Mouse (Mus musculus) stomach, embryonic 16.5 days (tissue): ENCODE results near the gene Usp48. TPM values are rescaled to one million over a fixed set of nuclear protein-coding genes. Genes with fewer than 3 reads are reported as not detected.

ENCODE experiments used
- ATAC-seq: fragments of 200-750 bp; cut with Nextera tagmentation; 2 replicates; pipeline ENCODE4 v1.8.0; 2017; ENCODE audit warnings: moderate number of reproducible peaks, moderate TSS enrichment; ENCODE audit not compliant: insufficient read depth, low FRiP score
- H3K27ac ChIP-seq: fragments of 300-500 bp; sonication (generic); 2 replicates; pipeline ENCODE4 v1.5.1; 2014; ENCODE audit warnings: low read length
- H3K27me3 ChIP-seq: fragments of 300-500 bp; sonication (generic); 2 replicates; pipeline ENCODE4 v1.6.1; 2014; ENCODE audit warnings: low read length, control low read depth, mixed read lengths; ENCODE audit not compliant: control insufficient read depth, insufficient read depth
- H3K36me3 ChIP-seq: fragments of 300-500 bp; sonication (generic); 2 replicates; pipeline ENCODE4 v1.6.1; 2014; ENCODE audit warnings: low read length; ENCODE audit not compliant: control insufficient read depth, insufficient read depth
- H3K4me1 ChIP-seq: fragments of 300-500 bp; sonication (generic); 2 replicates; pipeline ENCODE4 v1.6.1; 2014; ENCODE audit warnings: low read length, control low read depth, mixed read lengths; ENCODE audit not compliant: control insufficient read depth, insufficient read depth
- H3K4me2 ChIP-seq: fragments of 300-500 bp; sonication (generic); 2 replicates; pipeline ENCODE4 v1.6.1; 2014; ENCODE audit warnings: low read depth, low read length, mixed read lengths
- H3K4me3 ChIP-seq: fragments of 300-500 bp; sonication (generic); replicated peaks from 2 replicates; pipeline ENCODE4 v1.5.1; 2014; ENCODE audit warnings: mild to moderate bottlenecking, low read length
- H3K9ac ChIP-seq: fragments of 300-500 bp; sonication (generic); 2 replicates; pipeline ENCODE4 v1.6.1; 2014; ENCODE audit warnings: low read length
- H3K9me3 ChIP-seq: fragments of 300-500 bp; sonication (generic); replicated peaks from 2 replicates; pipeline ENCODE4 v1.6.1; 2016; ENCODE audit warnings: low read length, control low read depth; ENCODE audit not compliant: control insufficient read depth
- WGBS: fragments of 180-500 bp; shearing (Covaris S2); extraction: QIAGEN DNeasy Blood & Tissue Kit; methylation state at CpG from one replicate; pipeline ENCODE4 v1.1.7; 2014; 5-methylcytosine and 5-hydroxymethylcytosine counted together
- polyA plus RNA-seq: library from polyadenylated mRNA; unstranded; fragments of >200 nt; fragmentation: Nextera tagmentation; extraction: Ambion mirVana; gene quantifications from 2 replicates; pipeline ENCODE4 v1.2.1, GENCODE M21; 2015

Gene Usp48
- polyA plus RNA-seq, 1 experiment from 2014 or later: 58.3 TPM

- 78% methylated on average over 5 of the region's 5 CpGs for WGBS
- H3K9me3 ChIP-seq: no peaks in the 10 kb centered on the region
- H3K4me1 ChIP-seq: peaks cover 22% of the 10 kb centered on the region
- H3K27ac ChIP-seq: no peak overlapping the region
- H3K4me3 ChIP-seq: no peak overlapping the region
- H3K27me3 ChIP-seq: no peaks in the 10 kb centered on the region
- H3K36me3 ChIP-seq: no peaks in the 10 kb centered on the region
- H3K4me2 ChIP-seq: no peak overlapping the region
- H3K9ac ChIP-seq: no peak overlapping the region
- ATAC-seq: no peak
Observed at GRCm38 (mm10) chr4:137598577-137598976, 5.0 kb downstream of the Usp48 start.

- 73% methylated on average over 11 of the region's 11 CpGs for WGBS
- H3K9me3 ChIP-seq: no peaks in the 10 kb centered on the region
- H3K4me3 ChIP-seq: no peak overlapping the region
- ATAC-seq: no peak
- no peaks in the 10 kb centered on the region for H3K27me3 ChIP-seq
- H3K4me1 ChIP-seq: peaks cover 8% of the 10 kb centered on the region; the same call in 1 of the 2 replicates
- no peak overlapping the region for H3K27ac ChIP-seq
- peaks cover 20% of the 10 kb centered on the region for H3K36me3 ChIP-seq
- no peak overlapping the region for H3K9ac ChIP-seq
- H3K4me2 ChIP-seq: no peak overlapping the region
Observed at GRCm38 (mm10) chr4:137603449-137604171, 10.1 kb downstream of the Usp48 start.

- no peak for ATAC-seq
- Histone ChIP-seq H3K9ac (no peak overlapping the region), H3K9me3 (no peaks in the 10 kb centered on the region), H3K4me1 (peaks cover 15% of the 10 kb centered on the region), H3K4me3 (no peak overlapping the region), H3K4me2 (no peak overlapping the region), H3K27me3 (no peaks in the 10 kb centered on the region), H3K36me3 (peaks cover 31% of the 10 kb centered on the region), H3K27ac (no peak overlapping the region)
- WGBS: 95% methylated on average over 2 of the region's 2 CpGs
Observed at GRCm38 (mm10) chr4:137607023-137607422, 13.5 kb downstream of the Usp48 start.

- WGBS: 35% methylated on average over 7 of the region's 7 CpGs
- H3K4me3 ChIP-seq: no peak overlapping the region
- ATAC-seq: no peak
- H3K9ac ChIP-seq: no peak overlapping the region
- peak overlapping the region; percentile 41; the same call in 1 of the 2 replicates for H3K27ac ChIP-seq
- no peaks in the 10 kb centered on the region for H3K9me3 ChIP-seq
- H3K27me3 ChIP-seq: no peaks in the 10 kb centered on the region
- H3K4me1 ChIP-seq: peaks cover 15% of the 10 kb centered on the region
- H3K4me2 ChIP-seq: no peak overlapping the region
- H3K36me3 ChIP-seq: peaks cover 41% of the 10 kb centered on the region
Observed at GRCm38 (mm10) chr4:137609281-137609680, 15.7 kb downstream of the Usp48 start.

- Histone ChIP-seq H3K4me2 (no peak overlapping the region), H3K4me3 (no peak overlapping the region), H3K4me1 (peaks cover 15% of the 10 kb centered on the region), H3K9me3 (no peaks in the 10 kb centered on the region), H3K36me3 (peaks cover 43% of the 10 kb centered on the region), H3K27ac (peak overlapping the region; percentile 41; the same call in 1 of the 2 replicates), H3K9ac (no peak overlapping the region), H3K27me3 (no peaks in the 10 kb centered on the region)
- ATAC-seq: no peak
- 55% methylated on average over 7 of the region's 7 CpGs for WGBS
Observed at GRCm38 (mm10) chr4:137609702-137610101, 16.1 kb downstream of the Usp48 start.

GRCm38 (mm10) chr4:137610256-137610655 lies 16.7 kb downstream of the Usp48 start:
- H3K36me3 ChIP-seq: peaks cover 44% of the 10 kb centered on the region
- H3K4me3 ChIP-seq: no peak overlapping the region
- peak; percentile 47; the same call in 1 of the 2 replicates for ATAC-seq
- no peaks in the 10 kb centered on the region for H3K27me3 ChIP-seq
- no peak overlapping the region for H3K9ac ChIP-seq
- H3K9me3 ChIP-seq: no peaks in the 10 kb centered on the region
- H3K4me2 ChIP-seq: no peak overlapping the region
- H3K27ac ChIP-seq: peak overlapping the region; percentile 41; the same call in 1 of the 2 replicates
- 43% methylated on average over 15 of the region's 15 CpGs for WGBS
- peaks cover 15% of the 10 kb centered on the region for H3K4me1 ChIP-seq

- Histone ChIP-seq H3K36me3 (peaks cover 29% of the 10 kb centered on the region), H3K27ac (no peak overlapping the region), H3K9me3 (no peaks in the 10 kb centered on the region), H3K27me3 (no peaks in the 10 kb centered on the region), H3K4me2 (no peak overlapping the region), H3K4me1 (no peaks in the 10 kb centered on the region), H3K4me3 (no peak overlapping the region), H3K9ac (no peak overlapping the region)
- 90% methylated on average over 8 of the region's 8 CpGs for WGBS
- no peak for ATAC-seq
Observed at GRCm38 (mm10) chr4:137622847-137623246, 29.3 kb downstream of the Usp48 start.

- H3K9ac ChIP-seq: no peak overlapping the region
- 61% methylated on average over 8 of the region's 8 CpGs for WGBS
- H3K9me3 ChIP-seq: no peaks in the 10 kb centered on the region
- no peak overlapping the region for H3K4me3 ChIP-seq
- no peaks in the 10 kb centered on the region for H3K27me3 ChIP-seq
- H3K36me3 ChIP-seq: peaks cover 25% of the 10 kb centered on the region
- ATAC-seq: no peak
- H3K4me1 ChIP-seq: no peaks in the 10 kb centered on the region
- no peak overlapping the region for H3K4me2 ChIP-seq
- no peak overlapping the region for H3K27ac ChIP-seq
Observed at GRCm38 (mm10) chr4:137627476-137628235, 34.1 kb downstream of the Usp48 start.

- H3K9ac ChIP-seq: no peak overlapping the region
- 89% methylated on average over 6 of the region's 6 CpGs for WGBS
- H3K9me3 ChIP-seq: no peaks in the 10 kb centered on the region
- H3K4me3 ChIP-seq: no peak overlapping the region
- H3K27me3 ChIP-seq: no peaks in the 10 kb centered on the region
- H3K27ac ChIP-seq: no peak overlapping the region
- no peak for ATAC-seq
- no peaks in the 10 kb centered on the region for H3K4me1 ChIP-seq
- H3K4me2 ChIP-seq: no peak overlapping the region
- peaks cover 22% of the 10 kb centered on the region; the same call in 1 of the 2 replicates for H3K36me3 ChIP-seq
Observed at GRCm38 (mm10) chr4:137628400-137628799, 34.8 kb downstream of the Usp48 start.
